Mouse (Mus musculus): ENCODE measurements at regions not wholly inside any gene's neighbourhood (a gene's known extent, or its start where the extent isn't known, plus 50 kb on each side); places are given as distances from the start of the nearest gene placed in this dataset.

DNA sequence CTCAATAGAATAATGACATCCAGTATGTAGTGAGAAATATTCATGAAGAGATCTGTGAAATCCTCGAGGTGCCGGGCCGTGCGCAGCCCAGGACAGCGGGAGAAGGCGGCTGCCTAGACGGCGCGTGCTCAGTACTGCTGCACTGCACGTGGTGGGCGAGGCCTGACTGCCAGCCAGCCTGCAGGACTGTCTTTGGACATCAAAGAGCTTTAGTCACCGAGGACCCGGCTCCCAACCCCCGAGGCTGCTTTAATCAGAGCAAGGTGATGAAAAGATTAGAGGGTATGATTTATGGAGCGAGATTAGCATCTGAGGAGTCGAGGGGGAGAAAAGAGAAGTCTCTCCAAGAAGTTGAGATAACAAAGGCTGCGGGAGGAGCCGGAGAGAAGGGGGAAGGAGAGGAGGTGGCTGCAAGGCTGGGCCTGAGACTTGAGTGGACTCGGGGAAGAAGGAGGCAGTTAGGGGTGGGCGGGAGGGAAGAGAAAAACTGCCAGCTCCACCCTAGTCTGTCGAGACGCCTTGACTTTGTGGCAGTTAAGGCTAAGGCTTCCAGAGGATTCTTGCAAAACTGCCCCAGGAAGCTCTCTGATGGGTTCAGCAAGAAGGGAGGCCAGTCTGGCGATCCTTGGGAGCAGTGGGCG is 271.6 kb upstream of the 4930535I16Rik start:
- no peaks in the 10 kb centered on the region for H3K9me3 ChIP-seq (ENCODE audit: control insufficient read depth, low read length)
- no peak overlapping the region for H3K4me2 ChIP-seq
- 25% methylated on average over 24 of the region's 24 CpGs for whole genome bisulfite sequencing
- no peak overlapping the region for H3K27ac ChIP-seq (ENCODE audit: low read depth, low read length)
- ATAC-seq (replicated peaks; ENCODE audit: low FRiP score): no peak
- H3K9ac ChIP-seq (ENCODE audit: low read depth, low read length): no peak overlapping the region
- no peaks in the 10 kb centered on the region for H3K36me3 ChIP-seq (ENCODE audit: control insufficient read depth, insufficient read depth, low read length)
- DNase-seq (ENCODE audit: low spot score): no peak
- H3K4me3 ChIP-seq (ENCODE audit: low read depth, low read length): no peak overlapping the region
- H3K27me3 ChIP-seq (replicated peaks; ENCODE audit: control insufficient read depth, insufficient read depth, low read length): peaks cover 17% of the 10 kb centered on the region
- no peaks in the 10 kb centered on the region for H3K4me1 ChIP-seq (replicated peaks; ENCODE audit: control insufficient read depth, insufficient read depth, low read length)

DNA sequence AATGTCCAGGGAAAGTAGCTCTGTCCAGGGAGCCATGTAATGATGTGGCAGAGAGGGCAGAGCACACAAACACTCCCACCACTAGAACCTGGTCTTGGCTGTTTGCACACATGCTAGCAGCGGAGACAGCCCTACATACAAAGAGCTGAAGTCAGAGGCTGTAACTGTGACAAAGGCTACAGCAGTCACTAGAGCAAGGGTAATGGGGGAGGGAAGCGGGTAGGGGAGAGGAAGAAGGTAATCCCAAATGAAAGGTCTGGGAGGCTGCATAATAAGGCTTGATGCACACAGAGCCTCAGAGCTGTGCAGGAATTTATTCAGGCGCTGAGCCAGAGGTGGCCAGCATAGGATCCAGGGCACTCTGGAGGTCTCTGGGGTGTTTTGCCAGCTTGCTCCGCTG is 269.3 kb upstream of the 4930535I16Rik start:
- no peaks in the 10 kb centered on the region for H3K9me3 ChIP-seq (ENCODE audit: control insufficient read depth, low read length)
- H3K36me3 ChIP-seq (ENCODE audit: control insufficient read depth, insufficient read depth, low read length): no peaks in the 10 kb centered on the region
- no peak overlapping the region for H3K9ac ChIP-seq (ENCODE audit: low read depth, low read length)
- WGBS: 73% methylated on average over 4 of the region's 4 CpGs
- no peak for DNase-seq (ENCODE audit: low spot score)
- no peak overlapping the region for H3K4me2 ChIP-seq
- ATAC-seq (replicated peaks; ENCODE audit: low FRiP score): no peak
- peaks cover 18% of the 10 kb centered on the region for H3K27me3 ChIP-seq (replicated peaks; ENCODE audit: control insufficient read depth, insufficient read depth, low read length)
- H3K4me3 ChIP-seq (ENCODE audit: low read depth, low read length): no peak overlapping the region
- H3K4me1 ChIP-seq (replicated peaks; ENCODE audit: control insufficient read depth, insufficient read depth, low read length): no peaks in the 10 kb centered on the region
- H3K27ac ChIP-seq (ENCODE audit: low read depth, low read length): no peak overlapping the region

DNA sequence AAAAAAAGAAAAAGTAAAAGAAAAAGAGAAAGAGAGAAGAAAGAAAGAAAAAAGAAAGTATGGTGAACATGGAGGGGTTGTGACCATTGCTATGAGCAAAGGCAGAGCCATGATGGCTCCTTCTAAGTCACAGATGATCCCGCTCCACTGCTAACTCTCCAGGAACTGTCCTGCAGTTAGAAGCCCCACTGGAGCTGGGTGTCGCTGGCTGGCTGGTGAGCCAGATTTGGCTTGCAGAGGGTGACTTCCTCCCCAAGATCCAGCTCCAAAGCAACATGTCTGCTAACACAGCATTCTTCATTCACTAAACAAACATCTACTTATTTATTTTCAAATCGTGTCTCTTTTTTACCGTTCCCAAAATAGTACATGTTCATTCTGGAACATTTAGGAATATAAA is 263.5 kb upstream of the 4930535I16Rik start:
- Histone ChIP-seq H3K36me3 (ENCODE audit: control insufficient read depth, insufficient read depth, low read length) (no peaks in the 10 kb centered on the region), H3K9me3 (ENCODE audit: control insufficient read depth, low read length) (no peaks in the 10 kb centered on the region), H3K4me1 (replicated peaks; ENCODE audit: control insufficient read depth, insufficient read depth, low read length) (no peaks in the 10 kb centered on the region), H3K4me3 (ENCODE audit: low read depth, low read length) (no peak overlapping the region), H3K4me2 (no peak overlapping the region), H3K27me3 (replicated peaks; ENCODE audit: control insufficient read depth, insufficient read depth, low read length) (peaks cover 28% of the 10 kb centered on the region), H3K27ac (ENCODE audit: low read depth, low read length) (no peak overlapping the region), H3K9ac (ENCODE audit: low read depth, low read length) (no peak overlapping the region)
- 71% methylated on average over 4 of the region's 4 CpGs for WGBS
- no peak for ATAC-seq (replicated peaks; ENCODE audit: low FRiP score)
- DNase-seq (ENCODE audit: low spot score): no peak

DNA sequence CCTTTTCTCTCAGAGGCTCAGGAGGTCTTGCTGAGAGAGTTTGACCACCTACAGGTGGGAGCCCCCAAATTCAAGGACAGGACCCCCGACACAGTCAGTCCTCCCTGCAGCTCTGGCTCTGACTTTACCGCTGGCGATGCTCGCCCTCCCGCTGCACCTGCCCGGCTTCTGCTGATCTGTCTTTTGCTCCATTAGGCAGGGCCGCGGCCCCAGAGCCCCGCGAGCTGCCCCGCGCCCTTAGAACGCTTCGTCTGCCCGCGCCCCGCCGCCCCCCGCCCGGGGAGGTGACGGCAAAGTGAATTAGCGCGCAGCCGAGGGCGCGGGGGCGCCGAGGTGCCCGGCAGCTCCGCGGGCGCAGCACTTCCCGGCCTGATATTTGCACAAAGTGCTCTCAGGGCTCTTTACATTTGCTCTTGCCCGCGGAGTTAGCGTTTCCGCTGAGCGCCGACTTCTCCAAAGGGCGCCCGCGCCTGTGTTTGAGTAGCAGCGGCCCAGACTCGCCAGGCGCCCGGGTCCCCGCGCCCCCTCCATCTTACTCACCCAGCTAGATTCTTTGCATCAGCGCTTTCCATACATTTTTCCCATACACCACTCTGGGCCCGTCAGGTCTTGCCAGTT is 260.7 kb upstream of the 4930535I16Rik start:
- ATAC-seq (replicated peaks; ENCODE audit: low FRiP score) (no peak), DNase-seq (ENCODE audit: low spot score) (no peak)
- no peaks in the 10 kb centered on the region for H3K36me3 ChIP-seq (ENCODE audit: control insufficient read depth, insufficient read depth, low read length)
- H3K9ac ChIP-seq (ENCODE audit: low read depth, low read length): no peak overlapping the region
- 2% methylated on average over 50 of the region's 50 CpGs for WGBS
- H3K27me3 ChIP-seq (replicated peaks; ENCODE audit: control insufficient read depth, insufficient read depth, low read length): peaks cover 28% of the 10 kb centered on the region
- no peak overlapping the region for H3K27ac ChIP-seq (ENCODE audit: low read depth, low read length)
- no peaks in the 10 kb centered on the region for H3K9me3 ChIP-seq (ENCODE audit: control insufficient read depth, low read length)
- H3K4me3 ChIP-seq (ENCODE audit: low read depth, low read length): peak overlapping the region; percentile 41
- peak overlapping the region; percentile 67 for H3K4me2 ChIP-seq
- H3K4me1 ChIP-seq (replicated peaks; ENCODE audit: control insufficient read depth, insufficient read depth, low read length): no peaks in the 10 kb centered on the region

DNA sequence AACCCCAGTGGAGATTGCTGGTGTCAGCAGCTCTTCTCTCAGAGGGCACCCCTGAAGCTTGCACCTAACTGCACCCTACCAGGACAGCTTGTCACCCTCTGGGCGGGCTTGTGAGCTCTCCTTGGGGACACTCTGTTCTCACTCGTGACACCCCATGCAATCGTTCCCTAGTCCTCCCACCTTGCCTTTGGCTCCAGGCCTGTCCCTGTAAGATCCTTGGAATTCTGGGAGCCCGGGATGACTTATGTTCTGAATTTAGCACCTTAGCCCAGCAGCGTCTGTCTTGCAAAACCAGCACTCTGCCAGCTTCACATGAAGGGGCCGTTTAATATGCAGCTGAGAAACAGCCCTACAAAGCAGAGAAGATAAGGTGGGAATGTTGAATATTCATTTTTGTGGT is 257.7 kb upstream of the 4930535I16Rik start:
- Histone ChIP-seq H3K9me3 (ENCODE audit: control insufficient read depth, low read length) (no peaks in the 10 kb centered on the region), H3K27me3 (replicated peaks; ENCODE audit: control insufficient read depth, insufficient read depth, low read length) (peaks cover 26% of the 10 kb centered on the region), H3K4me1 (replicated peaks; ENCODE audit: control insufficient read depth, insufficient read depth, low read length) (no peaks in the 10 kb centered on the region), H3K9ac (ENCODE audit: low read depth, low read length) (no peak overlapping the region), H3K36me3 (ENCODE audit: control insufficient read depth, insufficient read depth, low read length) (no peaks in the 10 kb centered on the region), H3K27ac (ENCODE audit: low read depth, low read length) (no peak overlapping the region), H3K4me2 (no peak overlapping the region), H3K4me3 (ENCODE audit: low read depth, low read length) (no peak overlapping the region)
- whole genome bisulfite sequencing: 43% methylated on average over 6 of the region's 6 CpGs
- DNase-seq (ENCODE audit: low spot score) (no peak), ATAC-seq (replicated peaks; ENCODE audit: low FRiP score) (no peak)

DNA sequence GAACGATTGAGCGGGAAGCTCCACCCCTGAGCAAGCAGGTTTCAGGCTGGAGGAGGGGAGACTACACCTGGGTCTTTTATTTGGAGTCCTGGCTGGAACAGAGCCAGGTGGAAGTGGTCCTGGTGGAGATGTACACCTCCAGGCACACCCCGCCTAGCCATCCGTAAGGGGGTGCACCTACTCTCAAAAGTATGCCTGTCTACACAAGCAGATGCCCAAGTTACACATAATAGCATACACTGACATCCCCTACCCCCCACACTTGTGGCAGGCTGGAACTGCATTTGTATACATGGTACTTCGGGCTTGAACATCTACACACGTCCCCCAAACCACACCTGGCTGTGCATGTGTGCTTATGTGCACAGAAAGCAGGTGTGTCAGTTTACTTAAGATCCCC is 236.8 kb upstream of the 4930535I16Rik start:
- H3K9me3 ChIP-seq (ENCODE audit: control insufficient read depth, low read length): no peaks in the 10 kb centered on the region
- H3K4me3 ChIP-seq (ENCODE audit: low read depth, low read length): no peak overlapping the region
- no peaks in the 10 kb centered on the region for H3K4me1 ChIP-seq (replicated peaks; ENCODE audit: control insufficient read depth, insufficient read depth, low read length)
- WGBS: 79% methylated on average over 6 of the region's 6 CpGs
- H3K27ac ChIP-seq (ENCODE audit: low read depth, low read length): no peak overlapping the region
- no peaks in the 10 kb centered on the region for H3K36me3 ChIP-seq (ENCODE audit: control insufficient read depth, insufficient read depth, low read length)
- H3K27me3 ChIP-seq (replicated peaks; ENCODE audit: control insufficient read depth, insufficient read depth, low read length): peaks cover 3% of the 10 kb centered on the region; the same call in 1 of the 2 replicates
- no peak overlapping the region for H3K9ac ChIP-seq (ENCODE audit: low read depth, low read length)
- no peak for ATAC-seq (replicated peaks; ENCODE audit: low FRiP score)
- no peak overlapping the region for H3K4me2 ChIP-seq
- DNase-seq (ENCODE audit: low spot score): no peak

- Histone ChIP-seq H3K27ac (ENCODE audit: low read depth, low read length) (no peak overlapping the region), H3K27me3 (replicated peaks; ENCODE audit: control insufficient read depth, insufficient read depth, low read length) (peaks cover 3% of the 10 kb centered on the region; the same call in 1 of the 2 replicates), H3K4me2 (peak overlapping the region; percentile 19), H3K4me1 (replicated peaks; ENCODE audit: control insufficient read depth, insufficient read depth, low read length) (no peaks in the 10 kb centered on the region), H3K9me3 (ENCODE audit: control insufficient read depth, low read length) (no peaks in the 10 kb centered on the region), H3K36me3 (ENCODE audit: control insufficient read depth, insufficient read depth, low read length) (no peaks in the 10 kb centered on the region), H3K9ac (ENCODE audit: low read depth, low read length) (no peak overlapping the region), H3K4me3 (ENCODE audit: low read depth, low read length) (no peak overlapping the region)
- WGBS: 10% methylated on average over 16 of the region's 16 CpGs
- DNase-seq (ENCODE audit: low spot score): no peak
- ATAC-seq (replicated peaks; ENCODE audit: low FRiP score): no peak
These were observed 232.1 kb upstream of the 4930535I16Rik start for GRCm38 (mm10) chr4:124149771-124150451.

DNA sequence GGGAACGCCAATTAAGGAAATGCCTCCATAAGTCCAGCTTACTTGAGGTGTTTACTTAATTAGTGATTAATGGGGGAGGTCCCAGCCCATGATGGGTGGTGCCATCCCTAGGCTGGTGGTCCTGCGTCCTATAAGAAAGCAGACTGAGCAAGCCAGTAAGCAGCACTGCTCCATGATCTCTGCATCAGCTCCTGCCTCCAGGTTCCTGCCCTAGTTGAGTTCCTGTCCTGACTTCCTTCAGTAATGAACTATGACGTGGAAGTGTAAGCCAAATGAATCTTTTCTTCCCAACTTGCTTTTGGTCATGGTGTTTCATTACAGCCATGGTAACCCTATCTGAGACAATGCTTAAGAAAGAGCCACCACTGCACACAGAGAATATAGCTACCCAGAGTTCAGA is 231.2 kb upstream of the 4930535I16Rik start:
- Histone ChIP-seq H3K27ac (ENCODE audit: low read depth, low read length) (no peak overlapping the region), H3K36me3 (ENCODE audit: control insufficient read depth, insufficient read depth, low read length) (no peaks in the 10 kb centered on the region), H3K9ac (ENCODE audit: low read depth, low read length) (no peak overlapping the region), H3K9me3 (ENCODE audit: control insufficient read depth, low read length) (no peaks in the 10 kb centered on the region), H3K4me1 (replicated peaks; ENCODE audit: control insufficient read depth, insufficient read depth, low read length) (no peaks in the 10 kb centered on the region), H3K27me3 (replicated peaks; ENCODE audit: control insufficient read depth, insufficient read depth, low read length) (peaks cover 3% of the 10 kb centered on the region; the same call in 1 of the 2 replicates), H3K4me2 (no peak overlapping the region), H3K4me3 (ENCODE audit: low read depth, low read length) (no peak overlapping the region)
- ATAC-seq (replicated peaks; ENCODE audit: low FRiP score) (no peak), DNase-seq (ENCODE audit: low spot score) (no peak)
- 67% methylated on average over 3 of the region's 3 CpGs for WGBS

- peaks cover 3% of the 10 kb centered on the region; the same call in 1 of the 2 replicates for H3K27me3 ChIP-seq (replicated peaks; ENCODE audit: control insufficient read depth, insufficient read depth, low read length)
- no peak overlapping the region for H3K4me3 ChIP-seq (ENCODE audit: low read depth, low read length)
- H3K9ac ChIP-seq (ENCODE audit: low read depth, low read length): no peak overlapping the region
- ATAC-seq (replicated peaks; ENCODE audit: low FRiP score) (no peak), DNase-seq (ENCODE audit: low spot score) (no peak)
- H3K9me3 ChIP-seq (ENCODE audit: control insufficient read depth, low read length): no peaks in the 10 kb centered on the region
- no peaks in the 10 kb centered on the region for H3K4me1 ChIP-seq (replicated peaks; ENCODE audit: control insufficient read depth, insufficient read depth, low read length)
- 68% methylated on average over 4 of the region's 4 CpGs for WGBS
- H3K4me2 ChIP-seq: no peak overlapping the region
- H3K27ac ChIP-seq (ENCODE audit: low read depth, low read length): no peak overlapping the region
- H3K36me3 ChIP-seq (ENCODE audit: control insufficient read depth, insufficient read depth, low read length): no peaks in the 10 kb centered on the region
These were observed 229.5 kb upstream of the 4930535I16Rik start for GRCm38 (mm10) chr4:124147276-124147675.
